Mouse (Mus musculus) mesoderm, embryonic 11.5 days (tissue): ENCODE measurements at regions not wholly inside any gene's neighbourhood (a gene's known extent, or its start where the extent isn't known, plus 50 kb on each side); places are given as distances from the start of the nearest gene placed in this dataset.
A peak's percentile ranks its signal among the peaks of the same experiment; 100 is the strongest.
"Not testable (repeated sequence)": the region's sequence is repeated elsewhere in the genome, so short reads cannot be mapped to it uniquely, and the experiment has no call there.

ENCODE experiments used
- DNase-seq: peaks from one replicate; pipeline ENCODE4 v3.0.0-alpha.2; 2012; ENCODE audit warnings: low read depth, low spot score

DNA sequence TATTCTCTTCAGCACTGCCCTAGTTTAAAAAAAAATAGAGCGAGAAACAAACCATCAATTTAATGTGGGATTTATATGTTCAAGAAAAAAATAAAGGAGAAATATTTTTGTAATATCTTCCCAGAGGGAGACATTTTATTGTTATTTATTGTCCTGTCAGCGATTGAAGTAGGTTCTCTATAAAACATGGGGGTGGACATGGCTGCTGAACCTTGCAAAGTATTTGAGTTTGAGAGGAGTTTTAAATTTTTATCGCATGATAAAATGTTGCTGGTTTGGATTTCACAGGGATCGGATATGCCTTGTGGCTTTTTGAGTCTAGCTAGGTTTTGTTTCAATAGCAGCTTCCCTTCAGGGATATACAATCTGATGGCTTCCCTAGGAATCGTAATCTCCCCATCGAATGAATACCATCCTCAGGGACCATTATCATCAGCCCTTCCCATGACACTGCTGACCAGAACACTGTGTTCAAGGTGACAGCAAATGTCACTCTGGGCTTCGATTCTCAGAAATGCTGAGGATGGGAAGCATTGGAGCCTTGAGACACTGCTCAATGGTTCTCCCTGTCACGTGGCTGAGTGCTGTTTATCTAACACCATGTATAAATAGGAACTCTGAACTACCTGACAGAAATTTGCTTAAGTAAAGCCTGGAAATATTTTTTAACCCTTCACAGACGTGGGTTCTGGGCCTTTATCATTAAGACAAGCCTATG is 228.1 kb upstream of the Tram1l1 start:
- DNase-seq: no peak

DNA sequence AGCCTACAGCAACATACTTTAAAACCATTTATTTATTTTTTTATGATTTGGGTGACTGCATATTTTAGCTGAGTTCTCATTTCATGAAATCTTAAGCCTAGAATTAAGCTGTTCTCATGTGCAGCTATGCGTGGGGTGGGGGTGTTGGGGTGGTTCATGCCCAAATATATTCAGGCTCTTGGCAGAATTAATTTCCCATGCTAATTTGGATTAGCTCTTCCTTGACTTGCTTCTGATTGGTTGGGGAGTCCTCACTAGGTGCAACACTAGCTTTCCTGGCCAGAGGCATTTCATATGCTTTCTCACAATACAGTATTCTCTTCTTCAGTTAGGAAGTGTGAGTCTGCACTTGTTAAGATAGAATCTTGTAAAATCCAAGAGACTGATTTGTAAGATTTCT is 206.7 kb upstream of the Tram1l1 start:
- no peak for DNase-seq

DNA sequence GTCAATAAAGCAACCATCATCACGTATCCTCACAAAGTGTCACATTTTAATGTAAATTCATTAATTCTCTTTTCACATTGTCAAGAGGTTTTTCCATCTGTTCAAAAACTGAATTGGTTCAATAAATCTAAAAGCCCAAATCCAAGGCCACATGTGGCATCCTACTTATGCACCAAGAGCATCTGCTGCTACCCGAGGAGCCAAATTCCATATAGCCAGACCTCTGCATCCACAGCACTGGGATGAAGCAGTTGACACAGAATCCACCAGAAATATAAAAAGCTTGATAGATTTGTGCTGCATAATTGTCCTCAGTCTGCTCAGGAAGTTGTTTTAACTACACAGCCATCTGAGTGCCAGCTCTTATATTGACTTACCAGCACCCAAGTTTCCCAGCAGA is 164.4 kb upstream of the Tram1l1 start:
- peak; percentile 25 for DNase-seq

DNA sequence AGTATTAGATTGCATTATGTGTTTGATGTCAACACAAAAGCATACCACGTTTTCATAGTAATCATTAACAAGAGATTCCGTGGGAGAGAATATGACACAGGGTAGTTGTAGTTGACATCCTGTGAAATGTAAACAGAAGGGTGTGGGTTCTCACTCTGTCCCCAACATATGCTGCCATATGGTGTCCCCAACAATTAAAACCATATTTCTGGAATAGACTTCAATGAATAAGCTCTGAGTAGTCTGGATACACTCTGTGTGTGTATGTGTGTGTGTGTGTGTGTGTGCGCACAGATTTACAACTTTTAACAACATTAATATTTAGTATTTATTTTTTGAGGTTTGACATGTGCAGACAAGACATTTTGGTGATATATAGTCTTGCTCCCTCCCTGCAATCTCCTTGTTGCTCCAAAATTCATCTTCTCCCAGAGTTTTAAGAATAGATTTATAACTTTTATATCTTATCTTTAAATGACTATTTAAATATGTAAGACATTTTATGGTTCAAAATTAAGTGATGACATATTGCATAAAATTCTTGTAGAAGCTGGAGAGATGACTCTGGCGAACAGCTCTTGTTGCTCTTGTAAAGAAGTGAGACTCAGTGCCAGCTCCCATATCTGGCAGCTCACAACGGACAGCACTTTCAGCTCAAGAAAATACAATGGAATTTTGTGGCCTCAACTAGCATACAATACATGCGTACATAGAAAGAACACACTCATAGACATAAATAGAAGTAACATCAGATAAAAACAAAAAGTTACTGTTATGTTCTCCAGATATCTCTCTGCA is 162.6 kb upstream of the Tram1l1 start:
- no peak for DNase-seq

DNA sequence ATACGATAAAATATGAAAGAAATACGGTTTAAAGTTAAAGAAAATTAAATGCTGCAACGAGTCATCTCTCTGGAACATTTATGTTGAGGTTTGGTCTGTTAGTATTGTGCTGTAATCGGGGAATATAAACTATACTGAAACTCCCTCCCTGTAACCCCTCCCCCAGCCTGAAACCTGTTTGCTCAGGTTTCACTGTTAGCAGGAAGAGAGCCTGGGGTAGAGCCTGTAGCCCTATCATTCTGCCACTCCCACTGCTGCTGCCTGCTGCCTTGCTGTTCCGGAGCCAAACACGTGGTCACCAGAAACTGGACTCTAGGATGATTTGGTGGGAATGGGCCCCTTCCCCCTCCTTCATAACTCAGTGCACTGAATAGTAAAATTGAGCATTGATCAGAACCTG is 127.3 kb upstream of the Tram1l1 start:
- DNase-seq: not testable (repeated sequence)

DNA sequence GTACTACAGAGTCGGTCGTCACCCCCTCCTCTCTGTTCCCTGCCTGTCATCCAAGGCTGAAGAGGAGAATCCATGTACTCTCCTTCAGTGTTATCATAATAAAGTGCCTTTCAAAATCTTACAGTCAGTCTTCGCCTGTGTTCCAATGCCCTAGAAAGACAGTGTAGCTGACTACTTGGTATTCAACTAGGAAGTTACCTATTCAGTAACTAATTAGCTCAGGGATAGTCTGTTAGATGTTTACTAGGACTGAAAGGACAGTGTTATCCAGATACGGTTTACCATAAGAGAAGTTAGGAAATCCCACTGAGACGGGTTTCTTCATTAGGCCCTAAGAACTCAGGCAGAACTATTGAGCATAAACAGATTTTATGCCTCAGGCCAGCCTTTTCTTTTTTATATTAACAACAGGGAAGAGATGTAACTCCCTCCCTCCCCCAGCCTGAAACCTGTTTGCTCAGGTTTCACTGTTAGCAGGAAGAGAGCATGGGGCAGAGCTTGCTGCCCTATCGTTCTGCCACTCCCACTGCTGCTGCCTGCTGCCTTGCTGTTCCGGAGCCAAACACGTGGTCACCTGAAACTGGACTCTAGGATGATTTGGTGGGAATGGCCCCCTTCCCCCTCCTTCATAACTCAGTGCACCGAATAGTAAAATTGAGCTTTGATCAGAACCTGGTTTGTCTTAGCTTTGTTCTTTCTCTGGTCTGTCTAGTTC is 120.3 kb upstream of the Tram1l1 start:
- DNase-seq: not testable (repeated sequence)

DNA sequence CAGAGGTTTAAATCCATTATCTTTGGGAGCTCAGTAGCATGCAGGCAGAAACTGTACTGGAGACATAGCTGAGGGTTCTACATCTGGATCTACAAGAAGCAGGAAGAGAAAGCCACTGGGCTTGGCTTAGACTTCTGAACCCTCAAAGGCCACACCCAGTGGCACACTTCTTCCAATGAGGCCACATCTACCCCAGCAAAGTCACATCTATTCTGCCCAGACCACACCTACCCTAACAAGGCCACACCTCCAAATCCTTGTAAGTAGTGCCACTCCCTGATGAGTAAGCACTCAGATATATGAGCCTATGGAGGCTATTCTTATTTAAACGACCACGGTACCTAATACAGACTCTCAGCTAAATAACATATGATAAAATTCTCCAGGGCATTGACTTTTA is 103.5 kb upstream of the Tram1l1 start:
- DNase-seq: no peak

DNA sequence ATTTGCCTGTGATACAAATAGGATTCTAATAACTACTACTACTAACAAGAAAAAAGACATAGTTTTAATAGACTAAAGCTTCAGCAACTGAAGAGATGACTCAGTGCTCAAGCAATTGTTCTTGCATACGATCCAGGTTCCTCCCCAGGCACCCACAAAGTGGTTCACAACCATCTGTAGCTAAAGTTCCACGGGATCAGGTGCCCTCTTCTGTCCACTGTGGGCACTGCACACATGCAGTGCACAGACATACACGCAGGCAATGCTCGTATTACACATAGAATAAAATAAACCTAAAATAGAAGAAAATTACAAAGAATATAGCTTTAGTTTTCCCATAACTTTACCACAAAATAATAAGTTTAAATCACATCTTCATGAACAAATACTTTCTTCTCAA is 94.7 kb upstream of the Tram1l1 start:
- DNase-seq: no peak

DNA sequence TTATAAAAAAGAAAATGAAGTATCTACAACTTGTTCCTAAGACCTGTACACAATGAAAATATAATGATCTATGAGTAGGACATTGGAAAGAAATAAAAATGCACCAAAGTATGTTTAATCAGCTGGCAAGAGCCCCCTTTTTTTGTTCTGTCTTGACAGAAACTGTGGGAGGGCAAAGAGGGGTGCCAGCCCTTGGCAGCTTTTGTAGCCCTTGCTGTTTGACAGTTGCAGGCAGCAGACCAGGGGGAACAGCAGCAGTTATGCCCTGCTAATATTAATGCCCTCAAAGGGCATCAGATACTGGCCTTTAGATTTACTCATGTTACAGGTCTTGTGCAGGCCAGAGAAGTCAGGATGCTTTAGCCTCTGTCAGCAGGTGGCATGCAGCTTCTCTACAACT is 93.0 kb upstream of the Tram1l1 start:
- no peak for DNase-seq

DNA sequence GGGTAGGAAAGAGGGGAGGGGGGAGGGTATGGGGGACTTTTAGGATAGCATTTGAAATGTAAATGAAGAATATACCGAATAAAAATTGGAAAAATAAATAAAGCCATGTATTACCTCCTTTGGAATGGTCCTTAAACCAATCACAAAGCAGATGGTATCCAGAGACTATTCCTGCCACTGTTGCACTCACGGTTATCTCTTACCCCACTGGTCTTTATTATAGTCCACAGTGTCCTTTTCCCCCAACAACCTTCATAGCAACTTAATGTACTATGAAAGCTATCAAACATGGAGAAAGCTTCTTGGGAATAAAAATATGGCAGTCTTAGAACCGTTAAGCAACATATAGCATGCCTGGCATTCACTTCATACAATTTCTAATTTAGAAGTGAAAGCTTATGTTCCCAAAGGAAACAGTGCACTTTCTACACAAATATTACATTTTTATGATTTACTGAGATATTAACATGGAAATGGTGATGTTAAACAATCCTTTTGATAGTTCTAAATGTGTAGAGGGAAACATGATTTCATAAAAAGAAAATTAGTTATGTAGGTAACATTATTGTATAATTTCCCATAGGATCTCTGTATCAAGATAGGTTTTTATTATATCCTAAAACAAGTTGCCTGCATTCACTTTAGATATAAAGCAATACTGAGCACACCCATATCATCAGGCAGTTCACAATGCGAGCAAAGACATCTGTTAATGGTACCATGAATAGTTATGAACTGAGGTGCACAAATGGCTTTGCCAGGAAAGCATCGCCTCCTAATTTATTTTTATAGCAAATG is 79.5 kb upstream of the Tram1l1 start:
- DNase-seq: no peak

DNA sequence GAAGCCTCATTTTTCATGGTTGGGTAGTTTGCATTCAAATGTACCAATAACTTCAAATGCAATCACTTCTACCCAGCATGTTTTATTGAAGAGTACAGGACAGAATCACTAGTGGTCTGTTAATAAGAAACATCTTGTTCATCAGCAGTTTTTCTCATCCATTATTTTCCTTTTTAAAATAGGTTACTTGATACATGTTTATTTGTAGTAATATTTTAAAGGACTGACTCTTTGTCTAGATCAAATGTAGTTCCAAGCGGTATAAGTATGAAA is 79.0 kb upstream of the Tram1l1 start:
- DNase-seq: no peak

DNA sequence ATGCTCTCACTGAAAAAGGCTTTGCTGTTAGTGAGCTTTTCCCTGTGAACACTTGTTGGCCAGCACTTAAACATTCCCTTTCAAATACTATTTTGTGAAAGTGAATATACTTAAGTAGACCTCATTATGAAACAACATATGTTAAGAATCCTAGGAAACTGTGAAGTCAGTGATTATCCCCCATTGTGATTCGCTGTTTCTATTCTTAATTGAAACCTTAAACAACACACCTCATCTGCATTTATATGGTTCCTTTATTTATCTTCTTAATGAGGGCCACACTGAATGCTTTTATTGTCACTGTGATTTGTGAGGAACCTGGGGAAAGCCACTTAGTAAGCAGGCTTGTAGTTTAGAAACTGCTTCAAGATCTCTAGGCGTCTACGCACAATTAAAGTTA is 58.5 kb upstream of the Tram1l1 start:
- no peak for DNase-seq

DNA sequence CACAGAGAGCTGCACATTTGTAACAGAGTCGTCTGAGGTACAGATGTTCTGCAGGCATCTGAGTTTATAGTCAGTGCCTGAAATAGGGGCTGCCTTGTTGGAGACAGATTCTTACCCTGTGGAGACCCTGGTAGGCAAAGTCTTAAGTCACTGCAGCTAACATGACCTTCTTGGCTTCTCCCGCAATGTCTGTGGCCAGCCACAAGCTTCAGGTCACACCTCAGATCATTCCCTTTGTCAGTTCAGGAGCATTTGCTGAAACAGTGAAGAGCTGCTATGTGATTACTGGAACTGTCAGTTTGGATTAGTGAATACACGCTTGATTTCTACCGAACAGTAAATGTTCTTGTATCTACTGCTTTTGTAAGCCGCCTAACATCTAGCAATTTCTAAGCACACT is 53.8 kb upstream of the Tram1l1 start:
- DNase-seq: no peak

DNA sequence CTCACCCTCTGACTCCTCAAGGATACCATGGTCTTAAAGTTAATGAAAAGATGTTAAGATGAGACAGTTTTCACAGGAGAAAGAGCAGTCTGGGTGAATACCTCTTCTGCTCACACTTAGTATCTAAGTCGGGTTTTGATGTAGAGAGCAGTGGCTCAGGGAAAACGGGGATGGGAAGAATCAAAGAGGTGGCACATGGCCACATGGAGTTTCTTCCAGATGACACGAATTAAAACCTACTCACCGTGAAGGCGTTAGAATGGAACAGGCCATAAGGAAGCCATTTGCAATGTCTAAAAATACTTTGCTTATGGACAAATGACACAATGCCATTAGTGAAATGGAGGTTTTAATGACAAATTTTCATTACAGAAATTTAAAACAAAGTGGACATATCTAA is 50.1 kb upstream of the Tram1l1 start:
- no peak for DNase-seq
